Mouse (Mus musculus): ENCODE measurements around the gene Brinp3. TPM values are rescaled to one million over a fixed set of nuclear protein-coding genes. Genes with fewer than 3 reads are reported as not detected.

Gene Brinp3
- 0.06 and 0.32 TPM in 2 replicates for polyA plus RNA-seq (2016; fragmentation: Nextera tagmentation; extraction: Ambion mirVana)

GRCm38 (mm10) chr1:146494681-146495331 lies at the start of gene Brinp3:
TSS of gene Brinp3 (plus strand) at chr1:146494760.
- peaks cover 23% of the 10 kb centered on the region for H3K4me1 ChIP-seq
- peak; percentile 24 for DNase-seq (ENCODE audit: low spot score)
- H3K9me3 ChIP-seq = no peaks in the 10 kb centered on the region
- WGBS = 2% methylated on average over 19 of the region's 19 CpGs
- no peak within 1 kb of the TSS for H3K27ac ChIP-seq (replicated peaks)
- H3K4me3 ChIP-seq = peak within 1 kb of the TSS; percentile 48
- H3K27me3 ChIP-seq (replicated peaks; ENCODE audit: low read depth, poor library complexity, severe bottlenecking) = peaks cover 54% of the 10 kb centered on the region
- H3K36me3 ChIP-seq (replicated peaks) = no peaks in the 10 kb centered on the region

- WGBS = 13% methylated on average over 7 of the region's 7 CpGs
- Histone ChIP-seq H3K36me3 (replicated peaks) (no peaks in the 10 kb centered on the region), H3K4me1 (peaks cover 23% of the 10 kb centered on the region), H3K27me3 (replicated peaks; ENCODE audit: low read depth, poor library complexity, severe bottlenecking) (peaks cover 53% of the 10 kb centered on the region), H3K27ac (replicated peaks) (no peak overlapping the region), H3K9me3 (no peaks in the 10 kb centered on the region), H3K4me3 (peak overlapping the region; percentile 48)
- DNase-seq (ENCODE audit: low spot score) = no peak
Observed at GRCm38 (mm10) chr1:146494221-146494620, 339 bp upstream of the Brinp3 start.

GRCm38 (mm10) chr1:146495386-146495785 lies 826 bp downstream of the Brinp3 start:
- Histone ChIP-seq H3K36me3 (replicated peaks) (no peaks in the 10 kb centered on the region), H3K4me1 (peaks cover 23% of the 10 kb centered on the region), H3K27ac (replicated peaks) (no peak overlapping the region), H3K27me3 (replicated peaks; ENCODE audit: low read depth, poor library complexity, severe bottlenecking) (peaks cover 54% of the 10 kb centered on the region), H3K9me3 (no peaks in the 10 kb centered on the region), H3K4me3 (peak overlapping the region; percentile 48)
- WGBS = 3% methylated on average over 3 of the region's 3 CpGs
- DNase-seq (ENCODE audit: low spot score) = no peak

- H3K36me3 ChIP-seq (replicated peaks) = no peaks in the 10 kb centered on the region
- H3K27ac ChIP-seq (replicated peaks) = 0 out of 2 replicates have a peak overlapping the region, but pooled peaks have one; percentile 51
- peak; percentile 70 for DNase-seq (ENCODE audit: low spot score)
- 0% methylated on average over 28 of the region's 28 CpGs for WGBS
- peaks cover 54% of the 10 kb centered on the region for H3K27me3 ChIP-seq (replicated peaks; ENCODE audit: low read depth, poor library complexity, severe bottlenecking)
- peak overlapping the region; percentile 63 for H3K4me3 ChIP-seq
- H3K4me1 ChIP-seq = peaks cover 23% of the 10 kb centered on the region
- H3K9me3 ChIP-seq = no peaks in the 10 kb centered on the region
Observed at GRCm38 (mm10) chr1:146497381-146498081, 3.0 kb downstream of the Brinp3 start.

GRCm38 (mm10) chr1:146498085-146498779 lies 3.7 kb downstream of the Brinp3 start:
- under 1% methylated on average over 16 of the region's 16 CpGs for WGBS
- peaks cover 54% of the 10 kb centered on the region for H3K27me3 ChIP-seq (replicated peaks; ENCODE audit: low read depth, poor library complexity, severe bottlenecking)
- 0 out of 2 replicates have a peak overlapping the region, but pooled peaks have one; percentile 51 for H3K27ac ChIP-seq (replicated peaks)

GRCm38 (mm10) chr1:146498780-146499114 lies 4.2 kb downstream of the Brinp3 start:
- Histone ChIP-seq H3K27ac (replicated peaks) (no peak overlapping the region), H3K36me3 (replicated peaks) (no peaks in the 10 kb centered on the region), H3K4me1 (peaks cover 23% of the 10 kb centered on the region), H3K9me3 (no peaks in the 10 kb centered on the region), H3K27me3 (replicated peaks; ENCODE audit: low read depth, poor library complexity, severe bottlenecking) (peaks cover 51% of the 10 kb centered on the region), H3K4me3 (peak overlapping the region; percentile 63)
- WGBS = 4% methylated on average over 1 of the region's 1 CpGs
- DNase-seq (ENCODE audit: low spot score) = no peak

More at GRCm38 (mm10) chr1:146498085-146498779, 3.7 kb downstream of the Brinp3 start:
- H3K36me3 ChIP-seq (replicated peaks) = no peaks in the 10 kb centered on the region
- H3K4me1 ChIP-seq = peaks cover 23% of the 10 kb centered on the region
- peak; percentile 58 for DNase-seq (ENCODE audit: low spot score)
- peak overlapping the region; percentile 63 for H3K4me3 ChIP-seq
- no peaks in the 10 kb centered on the region for H3K9me3 ChIP-seq

- Histone ChIP-seq H3K36me3 (replicated peaks) (no peaks in the 10 kb centered on the region), H3K9me3 (no peaks in the 10 kb centered on the region), H3K27me3 (replicated peaks; ENCODE audit: low read depth, poor library complexity, severe bottlenecking) (no peaks in the 10 kb centered on the region), H3K4me3 (no peak overlapping the region), H3K4me1 (no peaks in the 10 kb centered on the region), H3K27ac (replicated peaks) (no peak overlapping the region)
- 84% methylated on average over 2 of the region's 2 CpGs for WGBS
- no peak for DNase-seq (ENCODE audit: low spot score)
Observed at GRCm38 (mm10) chr1:146515377-146515776, 20.8 kb downstream of the Brinp3 start.

- H3K27ac ChIP-seq (replicated peaks) = no peak overlapping the region
Observed at GRCm38 (mm10) chr1:146523727-146524573, 29.4 kb downstream of the Brinp3 start.

GRCm38 (mm10) chr1:146528572-146528971 lies 34.0 kb downstream of the Brinp3 start:
- Histone ChIP-seq H3K27ac (replicated peaks) (no peak overlapping the region), H3K27me3 (replicated peaks; ENCODE audit: low read depth, poor library complexity, severe bottlenecking) (no peaks in the 10 kb centered on the region), H3K4me3 (no peak overlapping the region), H3K9me3 (no peaks in the 10 kb centered on the region), H3K4me1 (no peaks in the 10 kb centered on the region), H3K36me3 (replicated peaks) (no peaks in the 10 kb centered on the region)
- DNase-seq (ENCODE audit: low spot score) = no peak

More at GRCm38 (mm10) chr1:146523727-146524573, 29.4 kb downstream of the Brinp3 start:
- WGBS = 67% methylated on average over 11 of the region's 11 CpGs
- DNase-seq (ENCODE audit: low spot score) = no peak
- no peak overlapping the region for H3K4me3 ChIP-seq
- H3K36me3 ChIP-seq (replicated peaks) = no peaks in the 10 kb centered on the region
- no peaks in the 10 kb centered on the region for H3K27me3 ChIP-seq (replicated peaks; ENCODE audit: low read depth, poor library complexity, severe bottlenecking)
- no peaks in the 10 kb centered on the region for H3K4me1 ChIP-seq
- no peaks in the 10 kb centered on the region for H3K9me3 ChIP-seq

- no peak overlapping the region for H3K27ac ChIP-seq (replicated peaks)
- H3K36me3 ChIP-seq (replicated peaks) = no peaks in the 10 kb centered on the region
- 85% methylated on average over 2 of the region's 2 CpGs for WGBS
- no peaks in the 10 kb centered on the region for H3K27me3 ChIP-seq (replicated peaks; ENCODE audit: low read depth, poor library complexity, severe bottlenecking)
- no peaks in the 10 kb centered on the region for H3K4me1 ChIP-seq
- DNase-seq (ENCODE audit: low spot score) = no peak
- no peak overlapping the region for H3K4me3 ChIP-seq
- no peaks in the 10 kb centered on the region for H3K9me3 ChIP-seq
Observed at GRCm38 (mm10) chr1:146546847-146547428, 52.4 kb downstream of the Brinp3 start.

GRCm38 (mm10) chr1:146556982-146557381 lies 62.4 kb downstream of the Brinp3 start:
- Histone ChIP-seq H3K4me3 (no peak overlapping the region), H3K27ac (replicated peaks) (no peak overlapping the region), H3K4me1 (no peaks in the 10 kb centered on the region), H3K36me3 (replicated peaks) (no peaks in the 10 kb centered on the region), H3K27me3 (replicated peaks; ENCODE audit: low read depth, poor library complexity, severe bottlenecking) (no peaks in the 10 kb centered on the region), H3K9me3 (no peaks in the 10 kb centered on the region)
- no peak for DNase-seq (ENCODE audit: low spot score)

- H3K36me3 ChIP-seq (replicated peaks) = no peaks in the 10 kb centered on the region
- H3K9me3 ChIP-seq = no peaks in the 10 kb centered on the region
- H3K4me3 ChIP-seq = no peak overlapping the region
- WGBS = 83% methylated on average over 3 of the region's 3 CpGs
- no peak for DNase-seq (ENCODE audit: low spot score)
- H3K27me3 ChIP-seq (replicated peaks; ENCODE audit: low read depth, poor library complexity, severe bottlenecking) = no peaks in the 10 kb centered on the region
- H3K4me1 ChIP-seq = no peaks in the 10 kb centered on the region
- H3K27ac ChIP-seq (replicated peaks) = no peak overlapping the region
Observed at GRCm38 (mm10) chr1:146562144-146562543, 67.6 kb downstream of the Brinp3 start.

Measured in embryonic facial prominence, embryonic 10.5 days (tissue).